Mouse (Mus musculus): ENCODE data around the gene Gm10188.

Gm10188 gene

GRCm38 (mm10) chr1:132229667-132230066, at the start of gene Gm10188:
TSS of gene Gm10188 (minus strand) at chr1:132229767.
- CTCF ChIA-PET, result no interaction called here

- CTCF ChIA-PET, result no interaction called here
Measured at GRCm38 (mm10) chr1:132277124-132277523, 47.6 kb upstream of the Gm10188 start.

DNA sequence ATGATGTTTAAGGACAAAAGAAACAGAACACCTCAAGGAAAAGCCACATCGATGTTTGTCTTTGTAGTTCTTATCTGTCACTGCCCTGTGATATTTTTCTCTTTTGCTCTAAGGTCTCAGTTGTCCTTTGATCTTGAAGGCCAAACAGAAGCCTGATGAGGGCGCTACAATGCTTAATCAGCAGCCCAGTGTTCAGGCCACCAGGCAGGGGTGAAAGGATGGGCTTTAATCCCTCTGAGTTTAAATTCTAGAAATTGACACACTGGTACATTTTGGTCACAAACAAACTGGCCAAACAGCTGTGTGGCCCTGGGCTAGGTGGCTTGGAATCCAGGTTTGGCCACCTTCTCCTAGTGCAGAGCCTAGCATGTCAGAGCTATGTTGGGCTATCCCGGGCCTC, 47.1 kb upstream of the Gm10188 start:
- CTCF ChIA-PET, result no interaction called here

DNA sequence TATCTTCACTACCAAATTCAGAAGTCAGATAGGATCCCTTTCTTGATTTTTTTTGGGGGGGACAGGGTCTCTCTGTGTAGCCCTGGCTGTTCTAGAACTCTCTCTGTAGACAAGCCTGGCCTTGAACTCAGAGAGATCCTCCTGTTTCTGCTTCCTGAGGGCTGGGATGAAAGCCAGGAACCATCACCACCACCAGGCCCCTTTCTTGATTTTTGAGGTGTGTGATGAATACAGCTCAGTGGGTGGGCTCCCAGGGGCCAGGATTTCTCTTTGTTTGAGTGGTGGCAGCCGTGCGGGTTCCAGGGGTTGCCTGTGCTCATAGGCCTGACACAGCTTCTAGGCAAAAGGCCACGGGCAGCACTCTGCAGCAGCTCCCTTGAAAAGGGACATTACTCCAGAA, 41.7 kb upstream of the Gm10188 start:
- CTCF ChIA-PET, result no interaction called here

DNA sequence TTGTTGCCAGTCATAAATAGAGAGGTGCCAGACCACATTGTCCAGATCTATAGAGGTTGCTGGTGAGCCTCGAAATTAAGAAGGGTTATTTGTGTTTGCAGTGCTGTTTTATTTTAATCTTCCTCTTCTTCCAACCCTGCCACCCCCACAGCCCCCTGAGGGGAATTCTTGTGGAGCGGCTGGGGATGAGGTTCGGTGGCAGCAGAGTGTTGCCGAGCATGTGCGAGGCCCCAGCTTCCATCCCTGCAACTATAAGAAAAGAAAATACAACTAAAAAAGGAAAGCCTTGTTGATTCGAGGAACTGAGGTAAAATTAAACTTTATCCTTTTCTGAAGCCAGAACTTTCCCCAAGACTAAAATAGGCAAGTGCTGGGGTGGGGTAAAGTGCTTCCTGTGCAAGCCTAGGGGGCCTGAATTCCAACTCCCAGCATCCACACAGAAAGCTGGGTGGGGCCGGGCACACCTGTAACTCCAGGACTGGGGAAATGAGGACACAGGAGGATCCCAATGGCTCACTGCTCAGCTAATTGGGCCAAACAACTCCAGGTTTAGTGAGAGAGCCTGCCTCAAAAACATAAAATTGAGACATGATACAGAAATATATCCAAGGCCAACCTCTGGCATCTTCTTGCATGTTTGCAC, 39.0 kb upstream of the Gm10188 start:
- CTCF ChIA-PET, result no interaction called here

DNA sequence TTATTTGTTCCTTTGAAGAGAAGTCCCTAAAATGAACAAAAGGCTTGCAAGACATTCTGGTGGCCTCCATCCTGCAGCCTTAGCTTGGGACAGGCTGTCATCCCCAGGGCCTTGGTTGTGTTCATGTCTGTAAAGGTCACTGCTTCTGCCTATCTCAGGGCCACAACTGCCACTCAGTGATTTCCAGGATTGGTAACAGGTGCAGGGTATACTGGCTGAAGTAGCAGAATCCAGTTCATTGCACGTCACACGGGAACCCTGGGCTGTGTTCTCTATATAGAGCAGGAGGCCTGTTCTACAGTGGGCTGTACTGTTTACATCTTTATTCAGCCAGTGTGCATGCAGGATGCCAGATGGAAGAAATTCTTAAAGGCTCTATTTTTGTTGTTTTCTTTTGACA, 38.4 kb upstream of the Gm10188 start:
- CTCF ChIA-PET, result no interaction called here

DNA sequence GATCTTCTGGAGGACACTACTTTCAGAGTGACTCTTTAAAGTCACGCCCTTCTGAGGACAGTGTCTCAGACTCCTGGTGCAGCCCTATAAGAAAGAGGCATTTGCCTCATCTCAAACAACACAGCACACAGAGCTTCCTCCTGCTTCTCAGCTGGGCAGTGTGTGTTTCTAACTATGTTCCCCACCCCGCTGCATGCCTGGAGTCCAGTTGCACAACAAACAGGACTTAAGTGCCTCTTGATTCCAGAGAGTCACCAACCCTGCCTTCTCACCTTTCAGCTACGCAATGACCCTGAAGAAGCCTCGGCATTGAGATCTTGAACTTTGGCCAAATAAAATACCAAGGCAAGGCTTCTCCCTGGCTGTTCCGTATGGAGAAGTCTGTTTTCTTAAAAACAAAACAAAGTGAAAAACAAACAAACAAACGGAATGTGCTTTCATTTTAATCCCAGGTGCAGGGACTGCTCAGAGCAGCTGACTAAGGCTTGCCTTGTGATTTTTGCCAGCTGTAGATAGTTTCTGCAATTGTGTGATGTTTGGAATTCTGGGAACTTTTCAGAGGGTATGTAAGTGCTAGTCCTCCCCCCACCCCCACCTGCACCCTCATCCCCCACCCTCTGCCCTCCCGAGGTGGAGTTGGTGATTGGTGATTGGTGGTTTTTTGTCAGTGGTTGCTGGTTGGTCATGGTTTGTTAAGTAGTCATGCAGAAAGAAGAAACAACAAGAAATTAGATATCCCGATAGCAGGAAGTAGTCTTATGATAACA, 37.4 kb upstream of the Gm10188 start:
- CTCF ChIA-PET, result interaction anchor here (0.7 kb wide), 1 partner anchor 87 kb away, joined by 3 read pairs; no protein-coding TSS in a partner anchor

DNA sequence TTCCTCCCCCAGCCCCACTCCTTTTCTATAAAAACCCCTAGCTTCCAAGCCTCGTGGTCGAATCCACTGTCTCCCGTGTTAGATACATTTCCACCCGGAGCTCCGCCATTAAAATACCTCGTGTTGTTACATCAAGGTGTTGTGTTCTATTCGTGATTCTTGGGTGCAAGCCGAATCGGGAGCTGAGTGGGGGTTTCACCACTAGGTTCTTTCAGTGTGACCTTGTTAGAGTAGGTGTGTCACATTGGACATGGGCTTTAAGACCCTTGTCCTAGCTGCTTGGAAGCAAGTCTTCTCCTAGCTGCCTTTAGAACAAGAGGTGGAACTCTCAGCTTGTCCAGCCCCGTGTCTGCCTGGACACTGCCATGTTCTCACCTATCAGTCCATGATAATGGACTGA, 36.4 kb upstream of the Gm10188 start:
- CTCF ChIA-PET, result no interaction called here

DNA sequence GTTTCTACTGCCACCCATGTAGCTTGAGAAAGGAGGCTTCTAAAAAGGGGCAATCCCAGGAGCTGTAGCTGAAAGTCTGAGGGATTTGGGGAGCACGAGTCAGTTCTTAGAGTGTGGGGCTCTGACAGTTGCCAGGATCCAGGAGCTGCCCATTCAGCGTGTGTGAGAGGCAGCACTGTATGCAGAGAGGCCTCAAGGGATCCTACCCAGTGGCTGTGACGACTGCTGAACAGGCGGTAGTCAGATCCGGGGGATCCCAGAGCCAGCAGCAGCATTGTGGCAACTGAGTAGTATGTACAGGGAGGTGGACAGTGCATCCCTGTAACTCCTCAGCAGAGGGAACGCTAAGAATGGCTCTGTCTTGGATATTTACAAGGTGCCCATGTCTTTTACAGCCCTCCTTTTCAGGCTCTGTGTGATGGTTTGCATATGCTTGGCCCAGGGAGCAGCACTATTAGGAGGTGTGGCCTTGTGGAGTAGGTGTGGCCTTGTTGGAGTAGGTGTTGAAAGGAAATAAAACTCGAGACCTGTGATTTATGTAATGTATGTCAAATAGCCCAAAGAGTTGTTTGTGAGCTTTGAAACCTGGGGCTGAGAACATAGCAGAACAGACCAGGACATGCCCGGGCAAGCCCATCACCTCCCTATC, 35.8 kb upstream of the Gm10188 start:
- CTCF ChIA-PET, result no interaction called here

DNA sequence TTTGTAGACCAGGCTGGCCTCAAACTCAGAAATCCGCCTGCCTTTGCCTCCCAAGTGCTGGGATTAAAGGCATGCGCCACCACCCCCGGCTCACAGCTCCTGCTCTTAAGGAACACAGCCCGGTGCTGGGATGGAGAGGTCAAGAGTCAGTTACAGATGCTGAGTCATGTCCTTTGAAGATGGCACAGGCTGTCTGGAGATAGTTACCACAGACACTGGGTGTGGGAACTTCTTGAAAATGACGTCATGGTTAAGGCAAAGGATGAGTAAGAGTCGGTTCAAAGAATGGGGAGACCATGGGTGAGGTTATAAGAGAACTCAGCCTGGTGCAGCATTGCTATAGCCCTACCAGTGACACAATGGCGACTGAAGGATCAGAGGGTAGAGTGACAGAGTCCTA, 35.0 kb upstream of the Gm10188 start:
- CTCF ChIA-PET, result no interaction called here

- CTCF ChIA-PET, result interaction anchor here (0.6 kb wide), 1 partner anchor 20 kb away, joined by 10 read pairs; no protein-coding TSS in a partner anchor
Measured at GRCm38 (mm10) chr1:132263618-132264017, 34.1 kb upstream of the Gm10188 start.

DNA sequence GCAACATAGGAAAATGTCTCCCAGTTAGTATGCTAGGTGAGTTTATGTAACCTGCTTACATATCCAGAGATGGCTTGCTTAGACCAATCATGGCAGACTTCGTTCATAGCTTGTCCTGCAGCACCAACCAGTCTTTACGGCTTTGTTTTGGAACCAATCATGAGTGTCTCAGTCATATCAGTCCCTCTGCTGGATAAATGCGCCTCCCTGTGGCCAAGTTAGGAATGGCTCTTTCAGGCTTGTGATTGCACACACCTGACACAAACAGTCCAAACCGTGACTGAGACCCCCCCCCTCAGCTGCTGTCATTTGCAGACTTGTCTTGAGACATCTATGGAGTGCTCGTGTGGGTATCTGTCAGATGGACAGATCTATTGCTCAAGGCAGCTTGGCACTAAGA, 31.5 kb upstream of the Gm10188 start:
- CTCF ChIA-PET, result no interaction called here

DNA sequence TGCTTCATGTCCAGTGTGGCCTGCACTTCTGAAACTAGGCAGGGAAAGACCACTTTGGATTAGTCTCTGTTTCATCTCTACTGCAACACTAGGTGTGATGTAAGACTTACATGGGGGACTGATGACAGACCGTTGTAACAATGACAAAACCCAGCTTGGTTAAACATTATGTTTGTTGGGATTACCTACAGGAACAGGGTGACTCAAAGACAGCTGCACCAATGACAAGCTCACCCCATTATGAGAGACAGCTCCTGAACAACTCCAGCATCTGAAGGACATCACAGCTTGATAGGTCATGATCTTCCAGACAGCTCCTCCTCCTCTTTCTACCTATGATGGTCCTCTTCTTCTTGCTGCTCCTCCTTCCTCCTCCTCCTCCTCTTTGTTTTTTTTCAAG, 30.8 kb upstream of the Gm10188 start:
- CTCF ChIA-PET, result interaction anchor here (1.0 kb wide), 1 partner anchor 95 kb away, joined by 3 read pairs; no protein-coding TSS in a partner anchor

GRCm38 (mm10) chr1:132254467-132254866, 24.9 kb upstream of the Gm10188 start:
- CTCF ChIA-PET, result interaction anchor here (0.6 to 0.7 kb wide), 4 partner anchors 76 to 815 kb away, joined by 3 to 4 read pairs (median 3); no protein-coding TSS in a partner anchor

GRCm38 (mm10) chr1:132246641-132247040, 17.1 kb upstream of the Gm10188 start:
- CTCF ChIA-PET, result no interaction called here

GRCm38 (mm10) chr1:132246137-132246536, 16.6 kb upstream of the Gm10188 start:
- CTCF ChIA-PET, result no interaction called here

DNA sequence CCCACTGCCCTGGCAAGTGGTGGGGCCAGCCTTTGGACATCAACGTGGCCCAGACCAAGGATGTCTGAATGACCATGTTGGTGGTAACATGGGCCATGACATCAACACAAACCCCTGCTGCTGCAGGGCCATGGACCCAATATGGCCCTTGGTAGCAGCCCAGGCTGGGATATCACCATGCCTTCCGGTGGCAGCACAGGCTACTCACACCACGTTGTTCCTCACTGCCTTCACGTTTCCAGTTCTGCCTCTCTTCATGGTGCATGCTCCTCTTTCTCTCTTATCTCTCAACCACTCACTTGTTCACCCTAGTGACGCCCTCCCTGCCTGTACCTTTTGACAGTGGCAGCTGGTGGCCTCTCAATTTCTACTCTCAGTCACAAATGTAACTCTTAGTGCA, 15.4 kb upstream of the Gm10188 start:
- CTCF ChIA-PET, result no interaction called here

- CTCF ChIA-PET, result interaction anchor here (0.8 kb wide), 1 partner anchor 522 kb away, joined by 3 read pairs; no protein-coding TSS in a partner anchor
Measured at GRCm38 (mm10) chr1:132237585-132238159, 8.1 kb upstream of the Gm10188 start.

GRCm38 (mm10) chr1:132234757-132235273, 5.2 kb upstream of the Gm10188 start:
- CTCF ChIA-PET, result interaction anchor here (0.6 kb wide), 1 partner anchor 81 kb away, joined by 3 read pairs; no protein-coding TSS in a partner anchor

- CTCF ChIA-PET, result no interaction called here
Measured at GRCm38 (mm10) chr1:132233566-132233965, 4.0 kb upstream of the Gm10188 start.

GRCm38 (mm10) chr1:132231470-132232274, 2.1 kb upstream of the Gm10188 start:
- CTCF ChIA-PET, result interaction anchor here (0.6 kb wide), 1 partner anchor 11 kb away, joined by 17 read pairs; no protein-coding TSS in a partner anchor

All from spleen, embryonic (tissue).